Mouse (Mus musculus): Measurements from ENCODE around the gene A030014E15Rik.
"Not testable (repeated sequence)": the region's sequence is repeated elsewhere in the genome, so short reads cannot be mapped to it uniquely, and the experiment has no call there.

The A030014E15Rik gene

DNA sequence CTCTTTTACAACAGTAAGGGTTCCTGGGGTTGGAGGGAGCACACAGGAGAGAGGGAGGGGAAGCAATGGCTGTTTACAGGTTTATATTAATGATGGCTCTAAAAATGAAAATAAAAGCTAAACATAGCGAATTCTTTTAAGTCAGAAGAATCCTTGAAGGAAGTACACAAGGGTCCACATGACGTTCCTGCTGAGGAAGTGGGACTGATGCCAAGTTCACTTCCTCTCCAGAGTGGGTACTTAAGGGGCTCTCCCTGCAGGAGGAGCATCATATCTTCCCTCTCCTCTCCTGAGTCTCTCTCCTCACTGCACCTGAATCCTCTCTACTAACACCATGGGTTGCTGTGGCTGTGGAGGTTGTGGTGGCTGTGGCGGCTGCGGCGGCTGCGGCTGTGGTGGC lies at the start of gene A030014E15Rik:
Gene A030014E15Rik, plus strand, starts transcription at position 268 of the 400 bp plus-strand sequence.
- no peak for DNase-seq (ENCODE audit: low read depth)

GRCm38 (mm10) chr1:82879172-82879571 lies 45.5 kb upstream of the A030014E15Rik start:
- no peak for DNase-seq (ENCODE audit: low read depth)

DNA sequence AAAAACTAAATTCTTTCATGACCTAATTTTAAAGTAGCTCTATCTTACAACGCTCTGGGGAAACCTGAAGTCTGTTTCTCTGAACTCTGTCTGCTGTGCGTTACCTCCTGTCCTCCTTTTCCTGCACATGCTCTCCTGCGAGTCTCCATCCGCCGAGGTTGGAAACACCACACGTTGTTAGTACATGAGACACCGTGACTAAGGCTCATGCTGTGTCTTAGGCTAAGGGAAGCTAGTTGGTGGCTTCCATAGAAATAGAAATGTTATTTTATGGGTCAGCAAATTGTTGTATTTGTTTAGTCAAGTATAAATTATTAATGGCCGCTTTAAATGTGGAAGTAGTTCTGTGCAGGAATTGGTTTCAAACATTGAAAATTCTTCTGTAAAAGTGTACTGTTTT lies 44.5 kb upstream of the A030014E15Rik start:
- DNase-seq (ENCODE audit: low read depth) = no peak

GRCm38 (mm10) chr1:82893269-82893668 lies 31.4 kb upstream of the A030014E15Rik start:
- peak; percentile 27 for DNase-seq (ENCODE audit: low read depth)

- peak; percentile 80 for DNase-seq (ENCODE audit: low read depth)
Measured at GRCm38 (mm10) chr1:82900567-82900966, 24.1 kb upstream of the A030014E15Rik start.

DNA sequence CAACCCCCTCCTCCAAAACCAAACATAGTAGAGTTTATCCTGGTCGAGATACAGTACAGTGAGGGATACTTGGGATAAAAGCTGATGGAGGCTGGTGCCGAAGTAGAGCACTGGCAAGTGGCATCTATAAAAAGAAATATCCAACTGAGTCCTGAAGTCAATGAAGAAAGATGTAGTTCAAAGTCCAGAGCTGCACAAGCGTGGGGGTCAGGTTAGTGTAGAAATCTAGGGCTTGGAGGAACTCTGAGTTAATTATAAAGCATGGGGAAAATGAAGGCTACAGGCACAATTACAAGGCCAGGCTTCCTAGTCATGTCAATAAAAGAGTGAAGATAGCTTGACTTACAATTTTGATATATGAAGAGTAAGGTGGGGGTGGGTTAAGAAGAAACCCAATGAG lies 23.5 kb upstream of the A030014E15Rik start:
- no peak for DNase-seq (ENCODE audit: low read depth)

GRCm38 (mm10) chr1:82905886-82906285 lies 18.8 kb upstream of the A030014E15Rik start:
- DNase-seq (ENCODE audit: low read depth) = no peak

DNA sequence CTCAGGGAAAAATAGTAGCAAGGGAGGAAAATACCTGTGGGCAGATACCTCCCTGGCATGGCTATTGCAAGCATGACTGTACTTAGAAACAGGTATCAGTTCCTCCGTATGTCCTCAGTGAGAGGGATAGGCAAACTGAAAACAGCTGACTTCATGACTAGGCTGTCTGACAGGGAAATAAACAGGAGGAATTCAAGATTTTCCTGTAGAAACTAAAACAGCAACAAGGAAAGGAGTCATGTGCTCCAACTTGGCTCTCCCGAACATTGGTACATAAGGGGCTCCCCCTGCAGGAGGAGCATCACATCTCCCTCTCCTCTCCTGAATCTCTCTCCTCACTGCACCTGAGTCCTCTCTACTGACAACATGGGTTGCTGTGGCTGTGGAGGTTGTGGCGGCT lies 11.7 kb upstream of the A030014E15Rik start, which contains the start of gene A030005L19Rik:
Gene A030005L19Rik, plus strand, starts transcription at position 301 of the 400 bp plus-strand sequence.
- no peak for DNase-seq (ENCODE audit: low read depth)

- peak; percentile 31 for DNase-seq (ENCODE audit: low read depth)
Measured at GRCm38 (mm10) chr1:82913434-82913833, 11.3 kb upstream of the A030014E15Rik start.

GRCm38 (mm10) chr1:82930558-82930957 lies 5.8 kb downstream of the A030014E15Rik start:
- not testable (repeated sequence) for DNase-seq (ENCODE audit: low read depth)

- DNase-seq (ENCODE audit: low read depth) = not testable (repeated sequence)
Measured at GRCm38 (mm10) chr1:82931326-82931725, 6.6 kb downstream of the A030014E15Rik start, which contains the start of gene Gm6217. Gene Gm6217, minus strand, starts transcription at chr1:82931399.

DNA sequence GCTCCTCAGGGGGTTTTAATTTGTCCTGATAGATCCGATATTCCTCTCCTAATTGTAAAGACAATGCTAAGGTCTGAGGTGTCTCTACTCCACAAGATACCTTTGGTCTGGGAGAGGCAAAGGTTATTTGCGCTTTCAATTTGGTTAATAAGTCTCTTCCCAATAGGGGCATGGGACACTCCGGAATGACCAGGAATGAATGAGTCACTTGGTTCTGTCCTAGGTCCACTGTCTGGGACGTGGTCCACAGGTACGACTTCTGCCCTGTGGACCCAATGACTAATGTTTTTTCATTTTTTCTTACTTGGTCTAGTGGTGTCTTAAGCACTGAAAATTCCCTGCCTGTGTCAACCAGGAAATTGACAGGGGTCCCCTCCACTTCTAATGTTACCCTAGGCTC lies 13.9 kb downstream of the A030014E15Rik start:
- DNase-seq (ENCODE audit: low read depth) = no peak

DNA sequence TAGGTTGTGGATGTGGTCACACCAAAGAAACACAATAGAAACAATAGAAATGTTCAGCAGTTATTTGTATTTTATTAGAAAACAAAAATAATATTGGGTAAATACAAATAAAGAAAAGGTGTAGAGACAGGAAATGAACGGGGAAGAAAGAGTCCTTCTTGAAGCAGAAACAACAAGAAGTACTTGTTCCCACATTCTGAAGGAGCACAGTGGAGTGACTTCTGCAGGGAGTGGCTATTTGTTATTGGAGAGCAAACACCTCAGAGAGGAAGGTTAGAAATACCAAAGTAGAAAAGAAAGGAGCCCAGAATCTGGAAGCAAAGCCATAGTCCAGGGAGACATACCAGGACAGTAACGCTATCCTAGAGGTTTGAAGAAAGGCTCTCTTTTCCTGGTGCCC lies 17.8 kb downstream of the A030014E15Rik start:
- DNase-seq (ENCODE audit: low read depth) = not testable (repeated sequence)

DNA sequence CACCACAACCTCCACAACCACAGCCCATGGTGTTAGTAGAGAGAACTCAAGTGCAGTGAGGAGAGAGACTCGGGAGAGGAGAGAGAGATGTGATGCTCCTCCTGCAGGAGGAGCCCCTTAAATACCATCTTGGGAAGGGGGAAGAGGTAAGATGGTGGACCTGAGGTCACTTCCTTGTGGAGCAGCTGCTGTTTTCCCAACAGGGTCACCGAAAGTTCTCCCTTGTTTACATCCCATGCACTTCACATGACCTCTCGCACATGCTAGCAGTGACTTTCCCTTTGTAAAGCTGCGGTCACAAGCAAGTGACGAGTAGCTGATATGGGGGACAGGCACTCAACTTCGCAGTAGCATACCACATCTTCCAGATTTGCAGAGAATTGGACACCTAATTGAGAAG lies 18.6 kb downstream of the A030014E15Rik start, which contains the start of gene A030003K21Rik:
Gene A030003K21Rik, minus strand, starts transcription at position 94 of the 400 bp plus-strand sequence.
- DNase-seq (ENCODE audit: low read depth) = not testable (repeated sequence)

- DNase-seq (ENCODE audit: low read depth) = peak; percentile 26
Measured at GRCm38 (mm10) chr1:82946029-82946428, 21.3 kb downstream of the A030014E15Rik start.

DNA sequence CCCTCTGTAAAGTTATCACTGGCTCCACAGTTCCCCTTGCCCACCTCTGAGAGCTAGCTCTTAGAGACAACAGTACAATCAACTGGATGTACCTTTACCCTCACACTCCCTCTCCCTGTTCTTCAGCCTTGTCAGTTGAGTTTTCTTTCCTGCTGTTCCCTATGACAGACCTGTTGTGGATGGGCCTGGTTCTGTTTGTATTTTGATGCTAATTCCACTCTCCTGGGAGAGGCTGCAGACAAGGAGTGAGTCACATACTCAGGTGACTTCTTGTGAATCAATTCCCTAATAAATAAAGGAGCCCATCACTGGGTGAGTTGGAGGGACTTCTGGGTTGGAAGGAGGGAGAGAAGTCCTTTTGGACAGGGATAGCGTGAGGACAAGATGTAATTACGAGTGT lies 23.9 kb downstream of the A030014E15Rik start:
- no peak for DNase-seq (ENCODE audit: low read depth)

DNA sequence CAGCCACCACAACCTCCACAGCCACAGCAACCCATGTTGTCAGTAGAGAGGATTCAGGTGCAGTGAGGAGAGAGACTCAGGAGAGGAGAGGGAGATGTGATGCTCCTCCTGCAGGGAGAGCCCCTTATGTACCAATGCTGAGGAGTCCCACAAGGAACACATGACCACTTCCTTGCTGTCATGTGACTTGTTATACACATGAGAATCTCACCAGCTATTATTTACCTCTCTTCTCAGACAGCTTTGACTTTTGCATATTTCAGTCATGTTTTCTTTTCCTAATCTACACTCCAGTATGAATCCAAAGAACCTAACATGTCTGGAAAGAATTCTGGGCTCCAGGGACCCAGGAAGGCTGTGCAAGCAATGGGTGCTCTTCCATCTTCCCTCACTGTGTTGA lies 31.2 kb downstream of the A030014E15Rik start, which contains the start of gene Gm7544:
Gene Gm7544, minus strand, starts transcription at position 101 of the 400 bp plus-strand sequence.
- DNase-seq (ENCODE audit: low read depth) = not testable (repeated sequence)

- no peak for DNase-seq (ENCODE audit: low read depth)
Measured at GRCm38 (mm10) chr1:82959870-82960385, 35.2 kb downstream of the A030014E15Rik start, which contains the start of gene Gm47955. Gene Gm47955, plus strand, starts transcription at chr1:82960286.

DNA sequence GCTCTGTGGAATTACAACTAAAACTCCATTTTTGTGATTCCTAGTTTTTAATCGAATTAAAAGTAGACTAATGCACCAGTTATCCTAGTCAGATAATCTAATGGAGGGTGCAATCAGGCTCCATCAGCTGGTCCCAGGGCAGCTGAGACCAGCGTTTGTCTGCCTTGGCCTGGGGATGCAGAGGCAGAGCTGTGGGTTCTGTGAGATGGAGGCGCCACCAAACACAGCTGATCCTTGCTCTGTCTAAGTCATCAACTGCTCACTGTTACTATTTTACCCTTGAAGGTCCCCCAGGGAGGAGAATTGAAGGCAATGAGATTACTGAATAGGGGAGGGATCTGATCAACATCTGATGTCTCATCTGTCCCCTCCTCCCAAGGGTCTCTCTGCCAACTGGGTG lies 41.7 kb downstream of the A030014E15Rik start:
- no peak for DNase-seq (ENCODE audit: low read depth)

DNA sequence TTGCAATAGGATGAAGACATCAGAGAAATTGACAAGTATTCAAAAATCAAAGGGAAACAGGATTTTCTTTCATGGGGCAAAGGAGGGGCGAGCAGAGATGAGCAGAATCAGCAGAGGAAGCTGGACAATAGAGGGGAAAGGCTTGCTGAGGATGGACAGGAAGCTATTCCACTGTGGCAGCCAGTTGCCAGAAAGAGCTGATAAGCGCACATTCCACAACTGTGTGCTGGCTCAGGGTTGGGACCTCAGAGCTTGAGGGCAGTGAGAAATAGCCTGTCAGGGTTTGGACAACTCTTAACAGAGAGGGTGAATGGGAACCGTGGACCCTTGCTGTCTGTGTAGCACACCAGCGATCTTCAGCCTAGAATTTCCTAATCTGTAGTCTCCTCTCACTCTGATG lies 47.3 kb downstream of the A030014E15Rik start:
- no peak for DNase-seq (ENCODE audit: low read depth)

DNA sequence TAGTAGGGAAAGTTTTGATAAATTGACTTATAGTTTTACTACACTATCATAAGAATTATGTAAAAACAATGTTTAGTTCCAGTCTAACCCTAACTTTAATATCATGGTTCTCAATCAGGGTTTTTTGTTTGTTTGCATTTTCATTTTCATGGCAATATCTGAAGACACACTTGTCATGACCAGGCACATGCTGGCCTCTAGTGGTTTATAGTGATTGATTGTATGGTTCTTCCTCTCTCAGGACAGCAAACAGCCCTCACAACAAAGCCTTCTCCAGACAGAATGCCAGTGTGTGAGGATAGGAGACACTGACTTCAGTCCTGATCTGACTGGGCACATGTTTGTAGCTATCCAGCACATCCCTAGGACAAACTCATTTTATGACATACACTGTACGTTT lies 48.5 kb downstream of the A030014E15Rik start:
- DNase-seq (ENCODE audit: low read depth) = peak; percentile 47

GRCm38 (mm10) chr1:82973901-82974300 lies 49.2 kb downstream of the A030014E15Rik start:
- DNase-seq (ENCODE audit: low read depth) = peak; percentile 84

DNA sequence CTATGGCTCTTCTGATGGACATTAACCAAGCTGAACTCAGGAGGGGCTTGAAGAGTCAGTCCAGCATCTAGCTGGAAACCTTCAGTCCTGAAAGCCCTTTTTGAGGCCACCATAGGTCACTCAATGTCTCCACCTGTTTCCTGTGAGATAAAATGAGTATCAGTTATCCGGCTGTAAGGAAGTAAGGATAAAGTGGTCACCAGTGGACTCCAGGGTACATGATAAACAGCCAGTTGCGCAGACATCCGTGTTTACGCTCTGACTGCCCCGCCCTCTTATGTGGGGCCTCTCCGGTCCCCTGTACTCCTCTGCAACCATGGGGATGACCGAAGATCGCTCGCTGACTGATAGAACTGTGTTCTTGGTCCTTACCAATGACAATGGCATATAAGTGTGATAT lies 49.6 kb downstream of the A030014E15Rik start:
- DNase-seq (ENCODE audit: low read depth) = no peak
